Mouse (Mus musculus) midbrain, embryonic 16.5 days (tissue): ENCODE data around the gene Rbm42. TPM values are rescaled to one million over a fixed set of nuclear protein-coding genes. Genes with fewer than 3 reads are reported as not detected.

ENCODE experiments used
- ATAC-seq: fragments of 200-750 bp; cut with Nextera tagmentation; 2 replicates; pipeline ENCODE4 v1.8.0; 2017; ENCODE audit warnings: moderate TSS enrichment
- H3K27ac ChIP-seq: fragments of 300-500 bp; sonication (generic); 2 replicates; pipeline ENCODE4 v1.5.1; 2014; ENCODE audit warnings: mild to moderate bottlenecking, low read length, mixed read lengths
- H3K27me3 ChIP-seq: fragments of 300-500 bp; sonication (generic); 2 replicates; pipeline ENCODE4 v1.6.1; 2014; ENCODE audit warnings: low read depth, low read length, mixed read lengths; ENCODE audit not compliant: control insufficient read depth, insufficient read depth
- H3K36me3 ChIP-seq: fragments of 300-500 bp; sonication (generic); 2 replicates; pipeline ENCODE4 v1.6.1; 2014; ENCODE audit warnings: mild to moderate bottlenecking, low read length, moderate library complexity, mixed read lengths; ENCODE audit not compliant: control insufficient read depth, insufficient read depth
- H3K4me1 ChIP-seq: fragments of 300-500 bp; sonication (generic); 2 replicates; pipeline ENCODE4 v1.6.1; 2014; ENCODE audit warnings: mild to moderate bottlenecking, low read length, mixed read lengths; ENCODE audit not compliant: control insufficient read depth, insufficient read depth
- H3K4me2 ChIP-seq: fragments of 300-500 bp; sonication (generic); 2 replicates; pipeline ENCODE4 v1.6.1; 2014; ENCODE audit warnings: mild to moderate bottlenecking, low read length, mixed read lengths
- H3K4me3 ChIP-seq: fragments of 300-500 bp; sonication (generic); 2 replicates; pipeline ENCODE4 v1.5.1; 2014; ENCODE audit warnings: low read depth, mild to moderate bottlenecking, low read length, moderate library complexity, mixed read lengths
- H3K9ac ChIP-seq: fragments of 300-500 bp; sonication (generic); 2 replicates; pipeline ENCODE4 v1.6.1; 2014; ENCODE audit warnings: low read depth, low read length, mixed read lengths
- H3K9me3 ChIP-seq: fragments of 300-500 bp; sonication (generic); replicated peaks from 2 replicates; pipeline ENCODE4 v1.6.1; 2014; ENCODE audit warnings: mild to moderate bottlenecking, low read length, mixed read lengths; ENCODE audit not compliant: control insufficient read depth, poor library complexity, severe bottlenecking
- WGBS: fragments of 180-500 bp; shearing (Covaris S2); extraction: QIAGEN DNeasy Blood & Tissue Kit; methylation state at CpG from one replicate; pipeline ENCODE4 v1.1.7; 2014; 5-methylcytosine and 5-hydroxymethylcytosine counted together
- polyA plus RNA-seq: library from polyadenylated mRNA; unstranded; fragments of >200 nt; fragmentation: Nextera tagmentation; extraction: Ambion mirVana; gene quantifications from 2 replicates; pipeline ENCODE4 v1.2.1, GENCODE M21; 2015

Rbm42 gene
- polyA plus RNA-seq, 1 experiment from 2014 or later = 127 TPM

DNA sequence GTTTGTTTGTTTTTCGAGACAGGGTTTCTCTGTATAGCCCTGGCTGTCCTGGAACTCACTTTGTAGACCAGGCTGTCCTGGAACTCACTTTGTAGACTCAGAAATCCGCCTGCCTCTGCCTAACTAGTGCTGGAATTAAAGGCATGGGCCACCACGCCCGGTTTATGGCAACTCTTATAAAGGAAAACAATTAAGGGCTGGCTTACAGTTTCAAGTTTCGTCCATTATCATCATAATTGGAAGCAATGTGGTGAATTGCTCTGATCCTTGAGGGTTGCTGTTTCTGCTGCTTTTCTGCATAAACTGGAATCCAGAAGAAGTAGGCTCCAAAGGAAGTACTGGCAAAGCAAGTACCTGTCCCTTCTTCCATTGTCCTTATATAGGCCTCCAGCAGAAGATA, 23.5 kb downstream of the Rbm42 start:
- H3K4me3 ChIP-seq = no peak overlapping the region

DNA sequence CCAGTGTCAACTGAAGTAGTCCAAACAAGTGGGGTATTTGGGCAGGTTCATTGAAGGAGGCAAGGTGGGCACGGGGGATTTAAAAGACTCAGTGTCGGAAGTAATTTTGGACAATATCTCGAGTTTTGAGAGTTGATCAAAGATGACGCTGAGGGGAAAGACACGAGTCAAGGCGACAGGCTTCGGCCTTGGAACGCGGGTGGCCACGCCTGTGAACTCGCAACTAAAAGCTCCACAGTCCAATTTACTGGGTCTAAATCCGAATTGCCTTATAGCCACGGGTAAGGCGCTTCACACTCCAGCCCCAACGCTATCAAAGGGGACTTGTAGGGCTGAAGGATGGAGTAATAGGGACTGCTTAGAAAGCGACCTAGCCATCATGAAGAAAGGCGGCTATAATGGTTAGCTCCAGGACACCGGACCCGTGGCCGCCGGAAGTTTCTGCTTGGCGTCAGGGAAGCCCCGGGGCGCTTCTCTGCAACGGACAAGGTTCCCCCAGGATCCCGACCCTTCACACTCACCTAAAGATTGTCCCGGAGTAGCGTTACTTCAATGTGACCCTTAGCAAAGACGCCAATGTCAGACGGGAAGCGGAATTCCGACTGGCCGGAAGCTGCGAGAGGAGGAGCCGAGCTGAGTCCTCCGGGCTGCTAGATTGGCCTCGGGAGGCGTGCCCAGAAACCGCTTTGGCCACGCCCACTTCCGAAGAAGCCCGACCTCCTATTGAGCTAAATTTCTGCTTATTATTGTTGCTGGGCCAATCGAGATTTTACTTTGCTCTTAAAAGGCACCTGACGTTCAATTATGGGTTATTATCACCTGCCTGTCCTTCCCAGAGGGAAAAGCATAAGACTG, 24.4 kb downstream of the Rbm42 start, which contains the start of gene Cox6b1:
Gene Cox6b1 (minus strand): TSS at position 622 of the 855 bp plus-strand sequence.
- no peaks in the 10 kb centered on the region for H3K9me3 ChIP-seq
- peaks cover 8% of the 10 kb centered on the region; the same call in 1 of the 2 replicates for H3K36me3 ChIP-seq
- peaks cover 7% of the 10 kb centered on the region for H3K27me3 ChIP-seq
- peak; percentile 93 for ATAC-seq
- peak within 1 kb of the TSS; percentile 54 for H3K27ac ChIP-seq
- peak within 1 kb of the TSS; percentile 96 for H3K4me2 ChIP-seq
- peak within 1 kb of the TSS; percentile 72 for H3K9ac ChIP-seq
- H3K4me3 ChIP-seq = peak within 1 kb of the TSS; percentile 69
- peaks cover 9% of the 10 kb centered on the region for H3K4me1 ChIP-seq
- WGBS = 1% methylated on average over 44 of the region's 44 CpGs

More for the DNA sequence above, 23.5 kb downstream of the Rbm42 start:
- H3K27ac ChIP-seq = no peak overlapping the region
- peaks cover 8% of the 10 kb centered on the region; the same call in 1 of the 2 replicates for H3K36me3 ChIP-seq
- peaks cover 9% of the 10 kb centered on the region for H3K4me1 ChIP-seq
- ATAC-seq = no peak
- WGBS = 86% methylated on average over 5 of the region's 5 CpGs
- H3K9me3 ChIP-seq = no peaks in the 10 kb centered on the region
- H3K4me2 ChIP-seq = no peak overlapping the region; the same call in 1 of the 2 replicates
- no peak overlapping the region for H3K9ac ChIP-seq
- H3K27me3 ChIP-seq = peaks cover 14% of the 10 kb centered on the region

DNA sequence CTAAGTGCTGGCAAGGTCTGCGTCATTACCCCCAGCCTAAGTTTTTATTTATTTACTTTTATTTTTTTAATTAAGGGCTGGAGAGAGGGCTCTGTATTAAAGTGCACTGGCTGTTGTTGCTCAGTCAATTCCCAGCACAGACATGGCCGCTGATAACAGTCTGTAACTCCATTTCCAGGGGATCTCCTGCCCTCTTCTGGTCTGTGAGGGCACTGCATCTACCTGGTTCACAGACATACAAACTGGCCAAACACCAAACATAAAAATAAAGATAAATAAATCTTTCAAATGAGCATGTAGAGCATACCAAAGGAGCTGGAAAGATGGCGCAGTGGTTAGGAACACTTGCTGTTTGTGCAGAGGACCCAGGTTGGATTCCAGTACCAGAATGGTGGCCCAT, 30.9 kb downstream of the Rbm42 start:
- H3K27me3 ChIP-seq = no peaks in the 10 kb centered on the region
- no peak for ATAC-seq
- peaks cover 27% of the 10 kb centered on the region for H3K36me3 ChIP-seq
- no peak overlapping the region for H3K27ac ChIP-seq
- 88% methylated on average over 3 of the region's 3 CpGs for WGBS
- H3K4me1 ChIP-seq = no peaks in the 10 kb centered on the region
- H3K9me3 ChIP-seq = no peaks in the 10 kb centered on the region
- no peak overlapping the region for H3K4me3 ChIP-seq
- no peak overlapping the region for H3K9ac ChIP-seq
- H3K4me2 ChIP-seq = no peak overlapping the region

DNA sequence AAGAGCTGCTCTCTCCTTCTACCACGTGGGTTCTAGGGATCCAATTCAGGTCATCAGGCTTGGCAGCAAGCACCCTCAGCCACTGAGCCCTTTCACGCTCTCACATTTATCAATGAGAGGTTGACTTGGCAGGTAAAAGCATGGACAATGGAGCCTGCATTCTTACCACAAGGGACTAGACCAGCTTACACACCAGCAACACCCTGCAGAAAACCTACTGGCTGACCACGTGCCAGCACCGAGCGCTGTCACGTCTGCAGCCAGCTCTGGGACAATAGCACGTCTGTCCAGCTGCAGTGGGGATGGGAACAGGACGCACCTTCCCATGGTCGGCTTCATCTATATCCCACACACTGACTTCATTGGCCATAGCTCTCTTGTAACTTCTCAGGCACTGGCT, 31.5 kb downstream of the Rbm42 start:
- H3K36me3 ChIP-seq = peaks cover 26% of the 10 kb centered on the region
- ATAC-seq = no peak
- no peak overlapping the region for H3K4me2 ChIP-seq
- H3K27ac ChIP-seq = no peak overlapping the region
- H3K9me3 ChIP-seq = no peaks in the 10 kb centered on the region
- H3K27me3 ChIP-seq = no peaks in the 10 kb centered on the region
- H3K4me3 ChIP-seq = no peak overlapping the region
- H3K9ac ChIP-seq = no peak overlapping the region
- H3K4me1 ChIP-seq = no peaks in the 10 kb centered on the region
- 95% methylated on average over 9 of the region's 9 CpGs for WGBS

DNA sequence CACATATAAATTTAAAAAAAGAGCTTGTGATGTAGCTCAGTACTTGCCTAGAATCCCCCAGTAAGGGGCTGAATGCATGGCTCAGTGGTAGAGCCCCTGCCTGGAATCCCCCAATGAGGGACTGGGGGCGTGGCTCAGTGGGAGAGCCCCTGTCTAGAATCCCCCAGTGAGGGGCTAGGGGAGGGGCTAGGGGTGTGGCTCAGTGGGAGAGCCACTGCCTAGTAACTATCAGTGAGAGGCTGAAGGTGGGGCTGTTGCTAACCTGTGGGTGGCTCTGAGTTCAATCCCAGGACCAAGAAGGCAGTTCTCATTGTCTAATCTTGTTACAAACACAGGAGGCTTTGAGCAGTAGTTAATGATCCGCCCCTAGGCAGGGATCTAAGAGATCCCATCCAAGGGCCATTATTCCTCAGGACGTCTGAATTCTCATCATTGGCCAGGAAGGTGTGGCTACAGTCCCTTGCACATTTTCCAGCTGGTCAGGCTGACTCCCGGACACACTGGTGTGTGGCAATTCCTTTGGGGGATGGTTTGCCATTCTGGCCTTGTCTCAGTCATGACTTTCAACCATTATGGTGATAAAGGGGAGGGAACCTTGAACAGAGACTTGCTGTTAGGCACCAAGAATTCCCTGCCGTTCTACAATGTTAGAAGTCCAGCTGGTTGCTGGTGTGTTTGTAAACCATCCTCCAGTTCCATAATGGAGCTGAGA, 34.9 kb downstream of the Rbm42 start:
- Histone ChIP-seq H3K4me2 (no peak overlapping the region), H3K9me3 (no peaks in the 10 kb centered on the region), H3K27me3 (no peaks in the 10 kb centered on the region), H3K9ac (no peak overlapping the region), H3K4me3 (no peak overlapping the region), H3K4me1 (no peaks in the 10 kb centered on the region), H3K27ac (no peak overlapping the region), H3K36me3 (peaks cover 21% of the 10 kb centered on the region)
- ATAC-seq = no peak; the same call in 1 of the 2 replicates
- 66% methylated on average over 5 of the region's 5 CpGs for WGBS

DNA sequence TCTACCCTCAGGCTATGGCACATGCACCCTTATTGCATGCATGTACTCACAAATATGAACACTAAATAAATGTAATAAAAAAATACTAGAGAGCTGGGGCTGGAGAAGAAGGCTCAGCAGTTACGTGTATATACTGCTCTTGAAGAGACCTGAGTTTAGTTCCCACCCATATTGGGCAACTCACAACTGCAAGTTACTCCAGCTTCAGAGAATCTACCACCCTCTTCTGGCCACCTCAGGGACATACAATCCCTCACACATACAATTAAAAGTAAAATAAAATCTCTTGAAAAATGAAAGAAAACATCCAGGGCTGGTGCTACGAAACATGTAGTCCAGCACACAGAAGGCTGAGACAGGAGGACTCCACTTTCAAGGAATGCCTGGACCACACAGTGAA, 35.7 kb downstream of the Rbm42 start:
- peaks cover 21% of the 10 kb centered on the region for H3K36me3 ChIP-seq
- H3K4me2 ChIP-seq = no peak overlapping the region
- H3K27ac ChIP-seq = no peak overlapping the region
- no peaks in the 10 kb centered on the region for H3K27me3 ChIP-seq
- H3K9me3 ChIP-seq = no peaks in the 10 kb centered on the region
- WGBS = 81% methylated on average over 2 of the region's 2 CpGs
- no peaks in the 10 kb centered on the region for H3K4me1 ChIP-seq
- no peak for ATAC-seq
- no peak overlapping the region for H3K9ac ChIP-seq
- H3K4me3 ChIP-seq = no peak overlapping the region

DNA sequence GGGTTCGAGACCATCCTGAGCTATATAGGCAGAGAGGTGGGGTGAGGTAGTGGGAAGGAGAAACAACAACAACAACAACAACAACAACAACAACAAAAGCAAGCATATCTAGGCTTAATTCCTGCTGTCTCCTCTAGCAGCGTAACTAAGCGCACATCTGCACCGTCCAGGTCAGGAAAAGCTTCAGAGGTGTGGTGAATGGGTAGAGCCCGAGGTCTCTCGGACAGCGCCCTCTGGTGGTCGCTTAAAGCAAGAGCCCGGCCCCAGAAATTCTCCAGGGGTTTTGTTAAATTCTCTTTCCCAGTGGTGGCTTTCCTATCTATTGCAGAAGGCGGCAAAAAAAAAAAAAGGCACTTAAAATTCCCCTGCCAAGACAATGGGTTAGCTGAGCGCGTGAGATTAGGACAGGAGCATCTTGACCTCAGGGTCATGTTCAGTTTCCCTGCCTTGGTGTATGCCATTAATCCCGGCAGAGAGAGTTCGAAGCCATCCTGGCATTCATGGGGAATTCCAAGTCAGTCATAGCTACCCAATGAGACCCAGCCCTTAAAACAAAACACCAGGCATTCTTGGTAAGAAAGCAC, 36.5 kb downstream of the Rbm42 start:
- peaks cover 13% of the 10 kb centered on the region for H3K36me3 ChIP-seq
- no peak overlapping the region for H3K4me2 ChIP-seq
- H3K4me1 ChIP-seq = no peaks in the 10 kb centered on the region
- no peaks in the 10 kb centered on the region for H3K9me3 ChIP-seq
- H3K4me3 ChIP-seq = no peak overlapping the region
- WGBS = 23% methylated on average over 14 of the region's 14 CpGs
- H3K27me3 ChIP-seq = no peaks in the 10 kb centered on the region
- no peak overlapping the region for H3K9ac ChIP-seq
- H3K27ac ChIP-seq = no peak overlapping the region
- no peak for ATAC-seq

DNA sequence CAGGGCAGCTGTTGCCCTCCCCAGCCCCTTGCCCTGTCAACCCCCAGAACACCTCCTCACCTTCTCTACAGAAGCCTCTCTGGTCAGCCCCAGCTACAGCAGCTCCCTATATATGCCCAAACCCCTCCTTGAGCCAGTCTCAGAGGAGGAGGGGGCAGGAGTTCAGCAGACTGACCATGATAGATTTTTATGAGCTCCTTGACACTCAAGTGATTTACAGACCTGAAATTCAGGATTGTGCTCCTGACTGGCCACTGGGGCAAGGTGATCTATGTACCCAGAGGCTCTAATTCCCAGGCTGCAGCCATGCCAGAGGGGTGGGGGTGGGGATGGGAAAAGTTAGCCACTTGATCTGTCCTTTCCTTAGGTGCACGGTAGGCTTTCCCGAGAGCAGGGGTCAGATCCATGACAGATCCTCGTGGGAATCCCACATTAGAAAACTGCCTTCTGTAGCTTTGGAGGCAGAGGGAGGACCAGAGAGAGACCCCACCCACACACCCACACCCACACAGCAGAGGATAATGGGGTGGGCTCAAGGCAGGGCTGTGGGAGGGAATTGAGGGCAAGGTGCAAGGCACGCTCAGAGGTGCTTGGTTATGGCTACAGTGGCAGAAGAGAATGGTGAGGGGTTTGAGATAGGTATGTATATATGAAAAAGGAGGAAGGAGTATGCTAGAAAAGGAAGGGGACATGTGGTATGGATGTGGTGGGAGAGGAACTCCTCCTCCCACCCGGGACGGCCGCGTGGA, 37.3 kb downstream of the Rbm42 start, which contains the start of gene Upk1a:
Gene Upk1a (minus strand): TSS at position 194 of the 749 bp plus-strand sequence.
- H3K4me3 ChIP-seq = no peak within 1 kb of the TSS
- 83% methylated on average over 8 of the region's 8 CpGs for WGBS
- no peaks in the 10 kb centered on the region for H3K9me3 ChIP-seq
- no peaks in the 10 kb centered on the region for H3K4me1 ChIP-seq
- H3K4me2 ChIP-seq = no peak within 1 kb of the TSS
- H3K27me3 ChIP-seq = no peaks in the 10 kb centered on the region
- no peak for ATAC-seq
- no peak within 1 kb of the TSS for H3K9ac ChIP-seq
- peaks cover 11% of the 10 kb centered on the region for H3K36me3 ChIP-seq
- no peak within 1 kb of the TSS for H3K27ac ChIP-seq
